Mouse (Mus musculus) layer of hippocampus, adult 9-10 months (tissue): ENCODE results near the gene Trp53bp2.

Source experiments
- DNase-seq: peaks from one replicate; pipeline ENCODE4 v3.0.0; 2022; ENCODE audit warnings: low spot score

Gene Trp53bp2

DNA sequence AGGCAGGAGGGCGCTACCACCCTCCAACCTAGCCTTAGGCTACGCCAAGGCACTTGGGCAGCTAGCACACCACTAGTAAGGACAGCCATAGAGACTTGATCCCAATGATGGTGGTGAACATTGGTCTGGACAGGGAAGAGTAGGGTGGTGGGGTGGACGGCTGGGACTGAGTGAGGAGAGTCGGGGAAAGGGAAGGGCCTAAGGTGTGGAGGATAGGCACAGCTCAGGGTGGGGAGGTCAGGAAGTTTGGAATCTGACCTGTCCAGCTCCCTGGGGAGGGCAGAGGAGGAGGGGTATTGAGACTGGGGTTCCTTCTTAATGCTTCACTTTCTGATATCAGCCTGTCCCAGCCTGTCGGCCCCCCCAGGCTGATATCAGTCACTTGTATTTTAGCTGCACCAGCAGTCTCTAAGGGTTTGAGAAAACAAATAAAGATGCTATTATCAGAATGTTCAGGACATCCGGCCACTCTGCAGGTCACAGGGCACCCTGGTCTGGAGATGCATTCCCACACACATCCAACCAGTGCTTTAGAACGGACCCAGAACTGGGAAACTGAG is 93.6 kb downstream of the Trp53bp2 start:
- no peak for DNase-seq

DNA sequence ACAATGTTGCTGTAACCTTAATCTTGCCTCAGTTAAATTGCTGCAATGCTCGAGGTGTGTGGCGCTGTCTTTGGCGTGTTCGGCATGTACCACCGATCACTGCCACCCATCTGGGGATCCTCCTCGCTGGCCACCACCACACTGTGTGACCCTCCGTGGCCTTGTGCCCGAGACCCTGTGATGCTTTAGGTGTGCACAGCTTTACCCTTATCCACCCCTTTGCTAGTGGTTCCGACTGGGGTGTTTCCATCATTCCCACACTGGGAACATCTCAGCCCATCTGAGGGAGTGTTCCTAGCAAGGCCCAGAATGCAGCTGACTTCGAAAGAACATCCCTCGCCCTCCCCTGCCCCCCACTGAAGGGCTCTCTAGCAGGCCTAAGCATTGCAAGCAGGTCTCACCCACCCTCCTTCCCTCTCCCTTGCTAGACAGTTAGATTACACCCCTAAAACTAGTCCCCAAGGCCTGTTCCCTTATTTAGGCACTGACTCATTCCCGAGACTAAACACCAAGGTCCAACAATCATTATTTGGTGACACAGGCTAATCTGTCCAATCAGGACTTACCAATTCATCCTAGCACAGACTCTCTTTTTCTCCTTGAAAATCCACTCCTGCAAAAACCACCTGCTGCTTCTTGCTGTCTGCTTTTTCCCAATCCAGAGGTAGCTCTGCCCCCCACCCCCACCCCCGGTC is 94.4 kb downstream of the Trp53bp2 start:
- DNase-seq = no peak

DNA sequence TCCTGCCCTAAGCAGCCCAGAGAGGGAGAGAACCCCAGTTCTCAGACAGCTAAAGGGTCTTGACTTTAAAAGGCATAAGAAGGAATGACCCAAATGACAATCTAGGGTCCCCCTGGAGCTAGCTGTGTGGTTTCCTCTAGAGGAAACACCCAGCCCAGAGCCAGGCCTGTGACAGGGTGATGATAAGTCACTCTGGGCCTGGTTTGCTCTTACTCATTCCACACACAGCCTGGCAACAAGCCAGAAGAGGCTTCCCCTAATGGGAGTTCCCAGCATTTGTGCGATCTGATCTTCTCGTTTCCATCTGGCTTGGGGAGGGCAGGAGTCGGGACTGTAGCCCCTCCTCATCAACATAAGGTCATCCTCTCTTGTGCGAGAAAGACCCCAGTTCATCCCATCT is 95.3 kb downstream of the Trp53bp2 start:
- DNase-seq = no peak

DNA sequence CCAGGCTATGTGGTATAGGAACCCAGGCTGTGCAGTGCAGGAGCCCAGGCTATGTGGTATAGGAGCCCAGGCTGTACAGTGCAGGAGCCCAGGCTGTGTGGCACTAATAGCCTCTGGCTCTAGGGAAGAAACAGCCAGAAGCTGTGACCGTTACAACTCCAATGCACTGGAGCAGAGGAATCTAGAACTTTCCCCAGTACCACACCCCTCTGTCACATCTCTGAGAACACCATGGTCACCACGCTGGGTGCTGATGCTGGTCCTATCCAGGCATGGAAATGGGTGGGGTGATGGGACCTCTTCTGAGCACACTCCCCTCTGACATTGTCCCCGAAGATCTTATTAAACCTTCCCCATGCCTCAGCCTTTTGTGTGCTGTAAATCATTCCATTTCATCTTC is 96.3 kb downstream of the Trp53bp2 start:
- DNase-seq = no peak

DNA sequence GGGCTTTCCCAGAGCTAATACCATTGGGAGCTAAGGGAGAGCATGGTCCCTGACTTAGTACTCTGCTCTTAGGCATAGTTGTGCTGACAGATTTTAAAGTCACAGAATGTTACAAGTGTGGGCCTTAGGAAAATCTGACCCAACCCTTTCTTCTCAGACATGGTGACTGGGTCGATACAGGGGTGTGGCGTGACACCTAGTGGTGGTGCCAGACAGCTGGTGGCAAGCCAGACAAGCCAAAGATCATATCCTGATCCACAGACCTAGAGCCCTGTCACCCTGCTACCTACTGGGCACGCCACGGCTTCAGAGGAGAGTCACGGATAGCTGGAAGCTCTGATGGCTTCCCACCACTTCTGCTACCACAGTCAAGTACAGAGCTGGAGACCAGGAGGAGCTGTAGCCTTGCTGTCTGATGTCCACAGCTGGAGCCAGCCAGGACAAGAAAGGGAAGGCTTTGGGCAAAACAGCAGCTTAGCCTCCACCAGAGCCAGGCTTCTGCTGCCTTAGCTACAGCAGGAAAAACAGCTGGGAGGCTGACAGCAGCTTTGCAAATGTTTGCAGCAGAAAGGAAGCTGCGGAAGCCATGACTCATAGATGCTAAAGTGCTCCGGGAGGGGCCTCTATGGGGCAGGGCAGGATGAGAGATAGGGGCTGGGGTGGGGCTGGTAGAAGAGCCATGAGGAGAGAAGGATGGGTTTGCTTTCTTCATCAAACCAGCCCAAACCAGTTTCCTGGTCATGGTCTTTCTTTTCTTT is 97.4 kb downstream of the Trp53bp2 start:
- no peak for DNase-seq

DNA sequence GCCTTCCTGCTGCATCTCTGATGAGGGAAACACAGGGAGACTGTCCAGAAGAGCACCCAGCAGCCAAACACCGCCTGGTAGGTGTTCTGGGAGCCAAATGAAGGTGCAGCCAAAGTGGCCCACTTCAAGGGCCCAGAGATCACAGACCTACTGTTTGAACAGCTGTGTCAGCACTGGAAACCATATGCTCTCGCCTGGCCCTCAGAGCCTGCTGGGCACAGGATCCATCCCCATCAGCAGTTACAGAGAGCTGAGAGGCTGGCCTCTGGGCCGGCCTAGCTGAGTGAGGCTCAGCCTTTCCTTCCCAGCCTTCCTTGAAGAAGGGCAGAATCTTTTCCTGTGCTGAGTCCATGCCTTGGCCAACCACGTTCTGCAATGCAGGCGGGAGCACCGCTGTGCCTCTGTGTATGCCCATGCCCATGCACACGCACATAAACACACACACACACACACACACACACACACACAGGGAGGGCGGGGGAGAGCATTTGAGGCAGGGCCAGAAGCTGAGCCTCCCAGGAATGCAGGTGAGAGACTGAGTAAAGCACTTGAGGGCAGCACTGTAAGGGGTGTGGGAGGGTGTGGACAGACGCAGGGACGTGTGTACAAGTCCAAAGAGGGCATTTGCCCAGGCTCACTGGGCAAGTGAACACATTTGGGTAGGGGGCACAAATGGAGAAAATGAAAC is 100.3 kb downstream of the Trp53bp2 start:
- no peak for DNase-seq

DNA sequence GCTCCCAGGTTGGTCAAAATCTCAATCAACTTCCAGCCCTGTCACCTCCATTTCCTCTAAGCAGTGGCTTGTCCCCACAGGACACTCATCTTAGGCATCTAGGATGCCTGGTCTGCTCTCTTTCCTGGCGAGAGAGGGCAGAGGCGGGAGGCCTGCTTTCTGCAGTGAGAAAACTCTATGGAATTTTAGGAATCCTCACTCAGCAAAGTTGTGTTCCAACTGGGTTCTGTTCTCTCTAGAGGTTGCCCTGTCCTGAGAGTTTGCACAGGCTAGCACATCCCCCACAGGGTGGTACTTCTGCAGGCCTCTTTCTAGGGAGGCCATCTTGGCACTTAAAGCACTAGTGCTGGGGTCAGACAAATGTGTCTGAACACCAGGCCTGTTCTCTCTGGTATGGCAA is 102.1 kb downstream of the Trp53bp2 start:
- no peak for DNase-seq

DNA sequence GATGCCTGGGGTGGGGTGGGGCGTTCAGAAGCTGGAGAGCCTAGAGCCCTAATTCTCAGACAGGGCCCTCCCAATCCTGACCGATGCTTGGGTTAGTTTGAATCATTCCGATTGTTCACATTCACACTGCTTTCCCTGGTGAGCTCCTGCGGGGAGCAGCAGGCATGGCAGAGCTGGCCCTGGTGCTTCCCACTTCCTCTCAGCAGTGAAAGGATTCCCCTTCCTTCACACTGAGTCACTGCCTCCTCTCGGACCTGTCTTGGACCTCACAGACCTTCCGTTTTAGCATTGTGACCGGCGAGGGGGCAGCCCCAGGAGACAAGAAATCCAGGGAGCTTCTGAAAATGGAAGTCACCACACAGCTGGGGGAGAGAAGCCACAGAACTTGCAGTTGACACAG is 102.8 kb downstream of the Trp53bp2 start:
- no peak for DNase-seq
